Mouse (Mus musculus) cerebellum, adult 2 months (tissue): ENCODE measurements around the gene Dusp1.

Experiments used
- CTCF ChIP-seq: fragments of 200-500 bp; IDR thresholded peaks from 2 replicates; pipeline ENCODE4 v1.5.1; 2011; ENCODE audit warnings: low read depth, mild to moderate bottlenecking, control low read depth, low read length, moderate library complexity, borderline replicate concordance; ENCODE audit not compliant: insufficient read depth
- POLR2A ChIP-seq: fragments of 200-500 bp; IDR thresholded peaks from 2 replicates; pipeline ENCODE4 v1.6.1; 2011; ENCODE audit warnings: low read length, control low read depth, borderline replicate concordance; ENCODE audit not compliant: insufficient read depth

DNA sequence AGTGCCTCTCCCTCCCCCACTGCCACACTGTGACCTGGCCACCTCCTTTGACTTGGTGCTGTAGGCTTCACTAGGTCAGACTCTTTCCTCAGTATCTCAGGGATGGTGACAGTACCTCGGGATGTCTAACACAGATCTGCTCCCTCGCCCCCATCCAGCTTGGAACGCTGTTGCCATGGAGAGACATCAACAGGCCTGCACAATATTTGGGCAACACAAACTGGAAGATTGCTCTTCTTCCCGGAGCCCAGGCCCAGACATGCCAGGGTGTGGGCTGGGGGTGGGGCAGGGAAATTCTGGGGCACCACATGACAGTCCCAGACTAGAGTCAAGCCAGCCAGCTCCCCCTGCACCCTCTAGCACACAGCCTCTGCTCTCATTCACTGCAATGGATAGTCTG, 83.3 kb downstream of the Dusp1 start:
- no peak for TF ChIP-seq CTCF
- no peak for TF ChIP-seq POLR2A
